Mouse (Mus musculus) right cerebral cortex, postnatal 10 days (tissue): ENCODE results near the gene Uba1.
A peak's percentile ranks its signal among the peaks of the same experiment; 100 is the strongest.

Source experiments
- DNase-seq, 2 experiments: peaks; one replicate each; pipeline ENCODE4 v3.0.0; 2021; ENCODE audit warnings: low spot score in 2 of 2

Uba1 gene

GRCm38 (mm10) chrX:20658026-20658652, at the start of gene Uba1:
Gene Uba1, plus strand, starts transcription at chrX:20658326.
- peak; percentile 91 to 92 for DNase-seq

- no peak for DNase-seq
These were observed 49.6 kb upstream of the Uba1 start for GRCm38 (mm10) chrX:20608500-20608899.

- no peak for DNase-seq
These were observed 41.3 kb upstream of the Uba1 start for GRCm38 (mm10) chrX:20616861-20617175.

- DNase-seq, result peak; percentile 88 to 93
These were observed 40.8 kb upstream of the Uba1 start, which contains the start of the genes Rbm10 and Ndufb11 for GRCm38 (mm10) chrX:20617176-20617902. Gene Rbm10, plus strand, starts transcription at chrX:20617503. Gene Ndufb11, minus strand, starts transcription at chrX:20617619.

GRCm38 (mm10) chrX:20617903-20618399, 40.2 kb upstream of the Uba1 start:
- DNase-seq, result peak; percentile 62 to 69

GRCm38 (mm10) chrX:20638141-20638540, 20.0 kb upstream of the Uba1 start:
- no peak for DNase-seq

GRCm38 (mm10) chrX:20644780-20645179, 13.3 kb upstream of the Uba1 start:
- no peak for DNase-seq

- DNase-seq, result no peak
These were observed 533 bp upstream of the Uba1 start for GRCm38 (mm10) chrX:20657593-20657992.

- peak in 1 of 2 experiments; percentile 28 for DNase-seq
These were observed 823 bp downstream of the Uba1 start for GRCm38 (mm10) chrX:20658891-20659406.

GRCm38 (mm10) chrX:20662317-20662715, 4.2 kb downstream of the Uba1 start:
- peak in 1 of 2 experiments; percentile 33 for DNase-seq

- DNase-seq, result peak; percentile 90 to 91
These were observed 4.8 kb downstream of the Uba1 start for GRCm38 (mm10) chrX:20662716-20663443.

- DNase-seq, result no peak
These were observed 5.3 kb downstream of the Uba1 start for GRCm38 (mm10) chrX:20663444-20663790.

GRCm38 (mm10) chrX:20687519-20688067, 29.5 kb downstream of the Uba1 start, which contains the start of gene Cdk16:
Gene Cdk16, plus strand, starts transcription at chrX:20687954.
- DNase-seq, result peak; percentile 91 to 94

- DNase-seq, result peak; percentile 90 to 91
These were observed 30.0 kb downstream of the Uba1 start for GRCm38 (mm10) chrX:20688068-20688547.

GRCm38 (mm10) chrX:20688615-20689014, 30.5 kb downstream of the Uba1 start:
- DNase-seq, result peak; percentile 60 to 68

GRCm38 (mm10) chrX:20691566-20691965, 33.4 kb downstream of the Uba1 start:
- DNase-seq, result no peak

GRCm38 (mm10) chrX:20692616-20693015, 34.5 kb downstream of the Uba1 start:
- no peak for DNase-seq

- no peak for DNase-seq
These were observed 37.7 kb downstream of the Uba1 start for GRCm38 (mm10) chrX:20695842-20696241.

GRCm38 (mm10) chrX:20703741-20704290, 45.7 kb downstream of the Uba1 start, which contains the start of gene Usp11:
Gene Usp11, plus strand, starts transcription at chrX:20703906.
- DNase-seq, result peak; percentile 76 to 81

GRCm38 (mm10) chrX:20704295-20705082, 46.4 kb downstream of the Uba1 start:
- peak; percentile 87 to 91 for DNase-seq

GRCm38 (mm10) chrX:20705083-20705402, 46.9 kb downstream of the Uba1 start:
- DNase-seq, result no peak
